Mouse (Mus musculus) heart, postnatal 0 days (tissue): ENCODE data around the gene Casp8. TPM values are rescaled to one million over a fixed set of nuclear protein-coding genes. Genes with fewer than 3 reads are reported as not detected.
"Not testable (repeated sequence)": the region's sequence is repeated elsewhere in the genome, so short reads cannot be mapped to it uniquely, and the experiment has no call there.

Experiments
- ATAC-seq: fragments of 200-750 bp; cut with Nextera tagmentation; 2 replicates; pipeline ENCODE4 v1.8.0; 2017; ENCODE audit warnings: low read depth, moderate number of reproducible peaks, moderate library complexity; ENCODE audit not compliant: insufficient read depth
- DNase-seq: peaks from one replicate; pipeline ENCODE4 v3.0.0-alpha.2; 2016; ENCODE audit warnings: low spot score
- H3K27ac ChIP-seq: fragments of 300-500 bp; sonication (generic); 2 replicates; pipeline ENCODE4 v1.5.1; 2014; ENCODE audit warnings: low read depth, mild to moderate bottlenecking
- H3K27me3 ChIP-seq: fragments of 300-500 bp; sonication (generic); 2 replicates; pipeline ENCODE4 v1.6.1; 2014; ENCODE audit warnings: low read length, mixed read lengths; ENCODE audit not compliant: control insufficient read depth, insufficient read depth
- H3K36me3 ChIP-seq: fragments of 300-500 bp; sonication (generic); replicated peaks from 2 replicates; pipeline ENCODE4 v1.6.1; 2014; ENCODE audit warnings: low read length, mixed read lengths; ENCODE audit not compliant: control insufficient read depth, insufficient read depth
- H3K4me1 ChIP-seq: fragments of 300-500 bp; sonication (generic); 2 replicates; pipeline ENCODE4 v1.6.1; 2014; ENCODE audit warnings: antibody characterized with exemption; ENCODE audit not compliant: control insufficient read depth, insufficient read depth
- H3K4me2 ChIP-seq: fragments of 300-500 bp; sonication (generic); 2 replicates; pipeline ENCODE4 v1.6.1; 2014; ENCODE audit warnings: low read depth, mild to moderate bottlenecking, low read length, moderate library complexity
- H3K4me3 ChIP-seq: fragments of 300-500 bp; sonication (generic); 2 replicates; pipeline ENCODE4 v1.5.1; 2014; ENCODE audit warnings: low read depth, low read length
- H3K9ac ChIP-seq: fragments of 300-500 bp; sonication (generic); replicated peaks from 2 replicates; pipeline ENCODE4 v1.6.1; 2014; ENCODE audit warnings: low read depth, low read length, mixed read lengths
- H3K9me3 ChIP-seq: fragments of 300-500 bp; sonication (generic); replicated peaks from 2 replicates; pipeline ENCODE4 v1.6.1; 2016; ENCODE audit warnings: low read length; ENCODE audit not compliant: control insufficient read depth
- CTCF ChIP-seq: IDR thresholded peaks from 2 replicates; pipeline ENCODE4 v1.5.1; 2016; ENCODE audit warnings: antibody characterized with exemption, control low read depth, low read depth
- EP300 ChIP-seq: IDR thresholded peaks from 2 replicates; pipeline ENCODE4 v1.6.1; 2016; ENCODE audit warnings: antibody characterized with exemption, low read depth
- WGBS: fragments of 180-500 bp; shearing (Covaris S2); extraction: QIAGEN DNeasy Blood & Tissue Kit; methylation state at CpG from one replicate; pipeline ENCODE4 v1.1.7; 2014; 5-methylcytosine and 5-hydroxymethylcytosine counted together
- polyA plus RNA-seq: library from polyadenylated mRNA; unstranded; fragments of >200 nt; fragmentation: Nextera tagmentation; extraction: Ambion mirVana; gene quantifications from 2 replicates; pipeline ENCODE4 v1.2.1, GENCODE M21; 2015
- total RNA-seq: library from RNA; depleted of rRNA; stranded (reverse); fragments of >200 nt; gene quantifications from 2 replicates; pipeline ENCODE4 v1.2.3, GENCODE M21; 2014; ENCODE audit warnings: low replicate concordance

The Casp8 gene
- total and polyA plus RNA-seq, 2 experiments from 2014 or later = 11.9 to 12.3 TPM

DNA sequence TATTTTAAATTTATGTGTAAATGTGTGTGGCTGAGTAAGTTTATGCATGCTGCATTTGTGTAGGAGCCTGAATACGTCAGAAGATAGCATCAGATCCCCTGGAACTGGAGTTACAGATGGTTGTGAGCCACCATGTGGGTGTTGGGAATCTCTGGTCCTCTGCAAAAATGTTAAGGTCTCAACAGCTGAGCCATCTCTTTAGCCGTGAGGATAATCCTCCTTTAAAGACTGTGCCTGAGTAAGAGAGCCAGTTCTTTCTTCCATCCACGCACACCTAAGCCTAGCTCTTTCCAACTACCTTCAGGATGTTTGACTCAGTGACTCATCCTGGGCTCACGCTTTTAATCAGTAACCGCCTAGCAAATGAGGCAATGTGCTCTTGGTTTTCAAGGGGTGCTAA is 35.6 kb downstream of the Casp8 start:
- no peak overlapping the region for H3K27ac ChIP-seq
- no peaks in the 10 kb centered on the region for H3K27me3 ChIP-seq
- TF ChIP-seq EP300 (no peak), CTCF (no peak)
- no peaks in the 10 kb centered on the region for H3K9me3 ChIP-seq
- peaks cover 44% of the 10 kb centered on the region for H3K36me3 ChIP-seq
- no peak overlapping the region for H3K4me3 ChIP-seq
- no peaks in the 10 kb centered on the region; the same call in 1 of the 2 replicates for H3K4me1 ChIP-seq
- H3K4me2 ChIP-seq = no peak overlapping the region
- 84% methylated on average over 5 of the region's 5 CpGs for WGBS
- DNase-seq = no peak
- H3K9ac ChIP-seq = no peak overlapping the region
- ATAC-seq = no peak

DNA sequence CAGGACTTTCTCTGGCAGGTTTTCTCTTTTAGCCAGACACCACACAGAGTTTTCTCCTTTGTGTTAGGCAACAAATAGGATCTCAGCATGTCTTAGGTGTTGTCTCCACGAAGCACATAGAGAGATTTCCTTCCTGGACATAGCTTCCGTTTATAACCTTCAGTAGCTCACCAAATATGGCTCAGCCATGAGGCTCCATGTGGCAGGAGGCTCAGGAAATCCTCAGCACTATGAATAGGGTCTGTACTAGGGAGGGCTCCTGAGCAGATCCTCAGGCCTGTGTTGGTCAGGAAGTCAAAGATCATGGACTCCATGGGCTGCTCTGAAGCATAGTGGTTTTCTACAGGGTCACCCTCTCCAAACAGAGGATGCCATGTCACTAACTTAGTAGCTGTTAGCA is 37.0 kb downstream of the Casp8 start:
- ATAC-seq (peak; percentile 51), DNase-seq (peak; percentile 13)
- no peaks in the 10 kb centered on the region for H3K27me3 ChIP-seq
- no peak overlapping the region for H3K9ac ChIP-seq
- H3K27ac ChIP-seq = no peak overlapping the region; the same call in 1 of the 2 replicates
- TF ChIP-seq CTCF = no peak
- no peak for TF ChIP-seq EP300
- no peak overlapping the region for H3K4me3 ChIP-seq
- 18% methylated on average over 2 of the region's 2 CpGs for WGBS
- peaks cover 34% of the 10 kb centered on the region for H3K36me3 ChIP-seq
- no peak overlapping the region for H3K4me2 ChIP-seq
- no peaks in the 10 kb centered on the region; the same call in 1 of the 2 replicates for H3K4me1 ChIP-seq
- H3K9me3 ChIP-seq = no peaks in the 10 kb centered on the region

DNA sequence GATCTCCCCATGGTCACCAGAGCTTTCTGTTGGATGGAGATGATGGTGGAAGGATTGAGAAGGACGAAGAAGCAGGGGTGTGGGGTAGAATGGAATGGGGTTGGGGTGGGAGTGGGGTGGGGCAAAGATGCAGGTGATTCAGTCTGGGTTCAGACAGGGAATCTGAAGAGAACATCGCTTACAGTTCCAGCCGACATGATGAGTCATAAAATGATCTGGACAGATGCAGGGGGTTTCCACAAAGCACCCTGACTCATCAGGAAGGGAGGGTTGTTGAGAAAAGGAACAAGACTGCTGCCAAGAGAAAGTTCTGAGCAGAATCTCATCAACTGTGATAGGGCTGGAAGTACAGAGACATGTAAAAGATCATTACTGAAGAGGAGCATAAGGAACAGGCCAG is 61.6 kb downstream of the Casp8 start:
- not testable (repeated sequence) for H3K4me1 ChIP-seq, H3K27ac ChIP-seq, H3K4me3 ChIP-seq, H3K9ac ChIP-seq, H3K27me3 ChIP-seq, DNase-seq, ATAC-seq, H3K36me3 ChIP-seq, H3K4me2 ChIP-seq, H3K9me3 ChIP-seq
- WGBS = 64% methylated on average over 3 of the region's 3 CpGs

DNA sequence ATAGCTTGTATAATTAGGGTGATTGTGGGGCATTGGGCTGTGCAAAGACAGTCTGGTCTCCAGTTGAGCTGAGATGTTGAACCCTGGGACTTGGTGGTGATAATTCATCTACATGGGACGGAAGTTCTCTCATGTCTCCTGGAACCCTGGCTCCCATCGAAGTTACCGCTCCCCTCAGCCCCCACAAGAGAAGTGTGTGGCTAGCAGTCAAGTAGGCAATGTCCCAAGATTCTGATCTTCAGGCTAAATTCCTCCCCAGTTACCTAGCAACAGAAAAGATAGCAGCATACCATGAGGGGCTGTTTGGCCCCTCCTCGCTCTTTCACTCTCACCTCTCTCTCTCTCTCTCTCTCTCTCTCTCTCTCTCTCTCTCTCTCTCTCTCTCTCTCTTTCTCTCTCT is 64.0 kb downstream of the Casp8 start:
- not testable (repeated sequence) for H3K9me3 ChIP-seq, DNase-seq, H3K36me3 ChIP-seq, H3K4me1 ChIP-seq, ATAC-seq, H3K27me3 ChIP-seq, H3K4me2 ChIP-seq, H3K9ac ChIP-seq, H3K4me3 ChIP-seq, H3K27ac ChIP-seq
- WGBS = 49% methylated on average over 4 of the region's 4 CpGs

DNA sequence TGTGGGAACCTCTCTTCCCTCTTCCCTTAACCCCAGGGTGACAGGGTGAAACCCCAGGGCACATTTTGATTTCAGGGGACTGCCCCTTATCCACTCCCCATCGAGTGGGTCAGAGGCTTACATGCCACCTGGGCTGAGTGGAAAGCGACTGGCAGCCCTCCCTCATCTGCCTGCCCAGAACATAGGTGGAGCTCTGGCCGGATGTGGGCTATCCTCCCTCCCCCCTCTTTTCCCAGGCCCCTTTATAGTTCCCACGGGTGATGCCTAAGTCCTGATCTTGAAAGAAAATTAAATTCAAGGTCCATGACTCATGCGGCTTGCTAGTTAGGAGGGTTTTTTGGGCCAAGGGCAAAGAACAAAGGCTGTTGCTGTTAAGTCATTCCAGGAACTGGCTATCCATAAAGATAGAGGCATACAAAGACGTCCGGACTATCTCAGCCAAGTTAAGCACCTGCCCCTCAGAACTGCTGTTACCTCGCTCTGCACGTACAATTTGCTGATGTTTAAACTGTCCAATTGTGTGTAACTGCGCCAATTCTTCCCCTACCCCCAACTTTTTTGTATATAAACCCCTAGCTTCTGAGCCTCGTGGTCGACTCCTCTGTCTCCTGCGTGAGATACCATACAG is 64.7 kb downstream of the Casp8 start:
- not testable (repeated sequence) for ATAC-seq, H3K36me3 ChIP-seq, H3K27me3 ChIP-seq, DNase-seq, H3K4me1 ChIP-seq, H3K9ac ChIP-seq, H3K4me3 ChIP-seq, H3K27ac ChIP-seq, H3K9me3 ChIP-seq, H3K4me2 ChIP-seq
- 54% methylated on average over 13 of the region's 13 CpGs for WGBS

DNA sequence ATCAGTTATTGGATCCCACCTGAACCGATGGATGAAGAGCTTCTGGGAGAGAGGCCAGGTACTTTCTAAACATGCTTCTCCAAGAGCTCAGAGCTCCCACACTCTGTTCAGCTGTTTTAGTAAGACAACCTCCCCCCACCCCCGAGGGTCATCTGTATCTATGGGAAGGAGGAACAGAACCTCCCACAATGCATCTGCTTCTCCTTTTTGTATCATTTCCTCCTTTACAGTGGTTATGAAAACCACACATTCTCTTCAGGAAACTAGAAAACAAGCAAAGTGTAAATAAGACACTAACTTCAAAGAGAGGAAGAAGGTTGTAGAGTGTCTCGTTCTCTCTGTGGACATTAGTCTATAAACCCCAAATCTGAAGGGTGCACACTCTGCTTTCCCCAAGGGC is 65.4 kb downstream of the Casp8 start:
- not testable (repeated sequence) for H3K4me2 ChIP-seq, H3K9me3 ChIP-seq, H3K36me3 ChIP-seq, H3K9ac ChIP-seq, ATAC-seq, H3K27me3 ChIP-seq, DNase-seq, H3K27ac ChIP-seq, H3K4me3 ChIP-seq, H3K4me1 ChIP-seq
- WGBS = 61% methylated on average over 3 of the region's 3 CpGs

DNA sequence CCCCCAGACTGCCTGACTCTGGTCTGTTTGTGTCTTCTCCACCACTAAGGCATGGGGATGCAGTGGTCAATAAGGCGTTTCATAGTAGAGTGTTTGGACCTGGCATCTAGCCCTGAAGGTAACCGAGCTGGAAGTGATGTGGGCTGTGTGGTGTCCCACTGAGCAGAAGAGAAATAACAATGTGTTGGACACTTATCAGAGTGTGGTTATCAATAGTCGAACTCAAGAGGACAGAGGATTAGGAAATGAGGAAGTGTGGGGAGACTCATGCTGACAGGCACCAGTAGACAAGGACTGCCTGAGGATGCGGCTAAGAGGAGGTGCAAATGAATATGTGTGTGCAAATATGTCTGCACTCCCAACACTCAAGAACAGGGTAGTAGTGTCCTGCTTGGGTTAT is 81.3 kb downstream of the Casp8 start:
- ATAC-seq, H3K4me2 ChIP-seq, H3K27ac ChIP-seq, H3K27me3 ChIP-seq, H3K9me3 ChIP-seq, DNase-seq, H3K36me3 ChIP-seq, H3K9ac ChIP-seq, H3K4me3 ChIP-seq, H3K4me1 ChIP-seq: not testable (repeated sequence)
- 49% methylated on average over 4 of the region's 4 CpGs for WGBS

DNA sequence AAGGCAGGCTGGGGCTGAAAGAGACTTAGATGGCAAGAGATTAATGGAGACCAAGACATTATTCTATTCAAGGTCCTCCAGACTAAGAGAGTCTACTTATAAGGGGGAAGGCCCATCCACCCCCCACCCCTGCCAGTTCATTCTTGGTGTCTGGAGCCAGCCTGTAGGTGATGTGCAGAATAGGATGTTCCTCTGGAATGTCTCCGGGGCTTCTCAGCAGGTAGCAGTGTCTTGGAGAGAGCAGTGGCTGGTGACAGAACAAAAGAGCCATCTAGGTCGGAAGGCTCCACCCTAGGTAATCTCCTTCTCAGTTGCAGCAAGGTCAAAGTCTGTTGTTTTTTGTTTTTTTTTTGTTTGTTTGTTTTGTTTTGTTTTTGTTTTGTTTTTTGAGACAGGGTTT is 84.1 kb downstream of the Casp8 start:
- not testable (repeated sequence) for H3K27me3 ChIP-seq, H3K4me1 ChIP-seq, H3K4me3 ChIP-seq, H3K36me3 ChIP-seq, H3K4me2 ChIP-seq, H3K9ac ChIP-seq, H3K9me3 ChIP-seq, H3K27ac ChIP-seq, DNase-seq, ATAC-seq
- 87% methylated on average over 2 of the region's 2 CpGs for WGBS

DNA sequence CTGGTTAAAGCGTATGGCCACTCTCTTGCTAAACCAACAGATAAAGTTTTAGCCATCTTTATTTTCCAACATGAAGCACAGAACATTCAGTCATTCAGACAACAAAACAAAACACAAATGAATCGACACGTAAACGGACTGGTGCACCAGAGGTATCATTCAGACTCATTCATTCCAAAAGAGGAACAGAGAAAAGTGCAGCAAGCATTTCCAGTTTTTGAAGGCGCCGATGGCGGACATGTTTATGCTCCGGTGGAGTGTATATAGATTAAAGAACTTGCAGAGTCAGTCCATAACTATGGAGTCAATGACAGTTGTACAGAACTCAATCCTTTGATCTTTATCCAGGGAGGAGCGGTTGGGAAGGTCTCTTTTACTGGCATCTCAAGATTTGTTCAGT is 88.1 kb downstream of the Casp8 start:
- not testable (repeated sequence) for ATAC-seq, H3K9me3 ChIP-seq, H3K27me3 ChIP-seq, H3K9ac ChIP-seq, H3K4me3 ChIP-seq, H3K4me1 ChIP-seq, H3K36me3 ChIP-seq, H3K27ac ChIP-seq, DNase-seq, H3K4me2 ChIP-seq
- WGBS = 89% methylated on average over 9 of the region's 9 CpGs
